Mouse (Mus musculus) cerebral cortex, adult 2 months (tissue): ENCODE measurements around the gene Sap18.

ENCODE experiments used
- whole genome bisulfite sequencing: fragments of 180-500 bp; shearing (Covaris S2); methylation state at CpG from one replicate; pipeline ENCODE4 v1.1.7; 2018; 5-methylcytosine and 5-hydroxymethylcytosine counted together

Sap18 gene

GRCm38 (mm10) chr14:57827284-57827683, 29.3 kb downstream of the Sap18 start:
- WGBS: 60% methylated on average over 1 of the region's 1 CpGs

- 93% methylated on average over 2 of the region's 2 CpGs for WGBS
Measured at GRCm38 (mm10) chr14:57833526-57833925, 35.5 kb downstream of the Sap18 start.

GRCm38 (mm10) chr14:57835157-57835556, 37.2 kb downstream of the Sap18 start:
- 94% methylated on average over 10 of the region's 10 CpGs for WGBS

GRCm38 (mm10) chr14:57844535-57844934, 46.6 kb downstream of the Sap18 start:
- 95% methylated on average over 3 of the region's 3 CpGs for WGBS

GRCm38 (mm10) chr14:57848061-57848460, 50.1 kb downstream of the Sap18 start:
- WGBS: 88% methylated on average over 5 of the region's 5 CpGs

- WGBS: 93% methylated on average over 2 of the region's 2 CpGs
Measured at GRCm38 (mm10) chr14:57848646-57849045, 50.7 kb downstream of the Sap18 start.

GRCm38 (mm10) chr14:57850330-57850729, 52.4 kb downstream of the Sap18 start:
- WGBS: 59% methylated on average over 3 of the region's 3 CpGs

- WGBS: 82% methylated on average over 2 of the region's 2 CpGs
Measured at GRCm38 (mm10) chr14:57852961-57853360, 55.0 kb downstream of the Sap18 start.
